ENCODE assay signal across 12 mouse cellular contexts in genomic region chr4:53111919-53112355, GRCm38 (mm10). TPM values are rescaled to one million over a fixed set of nuclear protein-coding genes. Genes with fewer than 3 reads are reported as not detected.
DNase-seq lines count a peak whose midpoint lies in the region; ATAC-seq lines count a peak whose summit lies in the region.
"Had no signal": no experiment of that assay in that cellular context is flagged by ENCODE, and none has a peak within 500 bp of the region (broad histone marks: within the 10 kb centered on the region; RNA-seq: fewer than 3 reads in every experiment).

No protein-coding gene starts in this region.

- peaks cover 3% of the 10 kb centered on the region; the same call in 1 of the 2 replicates for H3K36me3 ChIP-seq in heart, embryonic 10.5 days
- peaks cover 11% of the 10 kb centered on the region; the same call in 1 of the 2 replicates for H3K36me3 ChIP-seq in liver, embryonic 12.5 days

- no peak overlapping the region for H3K4me3 ChIP-seq in heart, embryonic 10.5 days
- H3K4me3 ChIP-seq in liver, embryonic 12.5 days: no peak overlapping the region
- H3K4me3 ChIP-seq: limb, embryonic 15.5 days had no signal

- intact Hi-C loops in heart, postnatal 25 days (cut with DNase I): loop anchor here (2.0 to 5.0 kb wide), 3 partner anchors 150 to 480 kb away; no protein-coding TSS in a partner anchor

- H3K9me3 ChIP-seq in heart, embryonic 10.5 days: no peaks in the 10 kb centered on the region
- no peaks in the 10 kb centered on the region for H3K9me3 ChIP-seq in liver, embryonic 12.5 days (replicated peaks)
- H3K9me3 ChIP-seq: limb, embryonic 15.5 days had no signal

- no peak overlapping the region for H3K4me2 ChIP-seq in liver, embryonic 12.5 days
- H3K4me2 ChIP-seq: limb, embryonic 15.5 days had no signal

- no peaks in the 10 kb centered on the region for H3K27me3 ChIP-seq in heart, embryonic 10.5 days (ENCODE audit: insufficient read depth, poor library complexity, severe bottlenecking)
- no peaks in the 10 kb centered on the region for H3K27me3 ChIP-seq in liver, embryonic 12.5 days (replicated peaks)
- H3K27me3 ChIP-seq: limb, embryonic 15.5 days had no signal

- WGBS in heart, embryonic 10.5 days: 71% methylated on average over 4 of the region's 4 CpGs
- WGBS in liver, embryonic 12.5 days (ENCODE audit: insufficient replicate concordance): 52% methylated on average over 4 of the region's 4 CpGs

- H3K27ac ChIP-seq in heart, embryonic 10.5 days: no peak overlapping the region
- H3K27ac ChIP-seq in liver, embryonic 12.5 days: no peak overlapping the region
- H3K27ac ChIP-seq: limb, embryonic 15.5 days had no signal

- no peak overlapping the region for H3K9ac ChIP-seq in liver, embryonic 12.5 days
- H3K9ac ChIP-seq: limb, embryonic 15.5 days had no signal

- DNase-seq in heart, postnatal 25 days (ENCODE audit: low spot score): peak; percentile 26
- no peak for DNase-seq in heart, embryonic 10.5 days (ENCODE audit: low spot score)
- DNase-seq in retina, postnatal 1 day: no peak
- no peak for DNase-seq in embryo, embryonic 11 days
- DNase-seq: right cerebral cortex, postnatal 4 days; thymus, postnatal 36 days had no signal

- peak; percentile 78 for ATAC-seq in erythroid progenitor cell, adult 5-6 weeks (replicated peaks; ENCODE audit: low FRiP score, poor library complexity, severe bottlenecking)
- peak; percentile 63 for ATAC-seq in liver, embryonic 12.5 days
- peak; percentile 69 for ATAC-seq in megakaryocyte progenitor cell, adult 5-6 weeks (replicated peaks; ENCODE audit: poor library complexity)
- ATAC-seq in frontal cortex, adult (ENCODE audit: low TSS enrichment): no peak
- ATAC-seq: forebrain, embryonic 16.5 days had no signal

- peaks cover 15% of the 10 kb centered on the region for H3K4me1 ChIP-seq in heart, embryonic 10.5 days
- H3K4me1 ChIP-seq in liver, embryonic 12.5 days: peaks cover 26% of the 10 kb centered on the region

RNA-seq across cellular contexts. Expression of gene Abca1, which starts 47.8 kb away (rescaled TPM):
- total RNA-seq in heart, postnatal 25 days (2021): 10 to 100 TPM; 13.6 to 19.7 TPM
- 1.6 and 4.2 TPM in 2 replicates for polyA plus RNA-seq in heart, embryonic 10.5 days (2016; fragmentation: Nextera tagmentation; extraction: Ambion mirVana)
- total RNA-seq in erythroid progenitor cell, adult 5-6 weeks (2015; ENCODE audit: low replicate concordance): 1.3 and 3.2 TPM in 2 replicates
- 2.8 and 4.5 TPM in 2 replicates for total RNA-seq in erythroid progenitor cell, adult 5-6 weeks (2017; ENCODE audit: low replicate concordance)
- 9.8 and 10.1 TPM in 2 replicates for polyA plus RNA-seq in liver, embryonic 12.5 days (2016; fragmentation: Nextera tagmentation; extraction: Ambion mirVana)
- total RNA-seq in megakaryocyte progenitor cell, adult 5-6 weeks (2015): 1.2 and 1.8 TPM in 2 replicates
- 1.8 and 1.9 TPM in 2 replicates for total RNA-seq in megakaryocyte progenitor cell, adult 5-6 weeks (2017)
